Mouse (Mus musculus) adrenal gland, adult 2 months (tissue): ENCODE data around the gene Car4. TPM values are rescaled to one million over a fixed set of nuclear protein-coding genes. Genes with fewer than 3 reads are reported as not detected.

Experiments
- DNase-seq: peaks from one replicate; pipeline ENCODE4 v3.0.0; 2021
- polyA plus RNA-seq: library from polyadenylated mRNA; depleted of rRNA; stranded (reverse); fragments of >200 nt; gene quantifications from 2 replicates; pipeline ENCODE4 v1.2.3, GENCODE M21; 2012
- total RNA-seq, 2 experiments: library from RNA; stranded (reverse); gene quantifications; 2 replicates each; pipeline ENCODE4 v1.2.3; 2021

Car4 gene
- total and polyA plus RNA-seq, 3 experiments: 3.8 to 8.5 (median 5.2) TPM

DNA sequence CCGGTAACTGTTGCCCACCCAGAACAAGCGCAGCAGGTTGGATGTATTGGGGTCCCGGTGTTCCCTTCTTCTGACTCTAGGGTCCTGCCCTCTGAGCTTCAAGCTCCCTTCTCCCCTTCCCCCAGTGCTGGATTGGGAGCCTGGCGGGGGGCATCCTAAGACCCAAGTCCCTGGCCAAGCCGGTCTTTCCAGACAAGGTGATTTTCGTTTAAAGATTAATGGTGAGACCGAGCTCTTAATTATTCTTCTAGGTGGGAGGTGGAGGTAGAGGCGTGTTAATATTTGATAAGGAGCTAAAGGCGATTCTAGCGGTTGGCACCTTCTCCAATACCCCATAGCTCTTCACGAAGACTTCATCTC, 665 bp downstream of the Car4 start:
- DNase-seq: no peak

DNA sequence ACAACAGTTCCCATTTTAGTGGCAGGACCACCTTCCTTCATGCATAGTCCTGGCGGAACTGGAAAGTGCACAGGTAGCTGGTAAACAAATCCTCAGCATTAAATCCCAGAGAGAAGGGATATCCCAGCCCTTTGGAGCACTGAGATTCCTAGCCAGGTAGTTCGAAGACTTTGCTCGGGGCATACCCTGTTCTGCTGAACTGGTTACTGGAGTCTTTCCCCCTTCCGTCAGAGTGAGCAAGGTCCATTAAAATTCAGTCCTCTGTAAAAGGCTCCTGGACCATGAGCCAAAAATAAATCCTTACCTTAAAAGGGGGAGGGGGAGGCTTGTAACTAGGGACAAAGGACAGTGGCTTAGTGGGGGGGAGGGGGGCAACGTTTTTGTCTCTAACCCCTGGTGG, 1.6 kb downstream of the Car4 start:
- DNase-seq: no peak

DNA sequence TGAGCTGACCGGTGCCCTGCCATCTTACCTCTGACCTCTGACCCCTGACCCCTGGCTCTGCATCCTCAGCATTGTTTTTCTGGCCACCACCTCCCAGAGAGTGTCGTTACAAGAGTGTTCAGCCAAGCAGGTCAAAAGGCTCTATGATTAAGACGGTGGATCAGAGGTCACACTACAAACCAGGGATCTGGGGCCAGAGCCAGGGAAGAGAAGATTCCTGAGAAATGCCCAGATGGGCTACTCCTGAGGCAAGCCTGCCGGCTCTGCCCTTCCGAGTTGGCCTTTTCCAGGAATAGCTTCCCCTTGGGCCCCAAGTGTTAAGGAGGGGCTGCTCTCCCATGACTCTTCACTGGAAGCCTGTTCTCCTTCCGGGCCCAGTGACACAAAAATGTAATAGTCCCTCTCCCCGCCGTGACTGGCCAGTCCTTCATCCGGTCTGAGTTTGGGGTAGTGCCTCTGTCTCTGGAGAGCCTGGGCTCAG, 2.2 kb downstream of the Car4 start:
- DNase-seq: peak; percentile 41

DNA sequence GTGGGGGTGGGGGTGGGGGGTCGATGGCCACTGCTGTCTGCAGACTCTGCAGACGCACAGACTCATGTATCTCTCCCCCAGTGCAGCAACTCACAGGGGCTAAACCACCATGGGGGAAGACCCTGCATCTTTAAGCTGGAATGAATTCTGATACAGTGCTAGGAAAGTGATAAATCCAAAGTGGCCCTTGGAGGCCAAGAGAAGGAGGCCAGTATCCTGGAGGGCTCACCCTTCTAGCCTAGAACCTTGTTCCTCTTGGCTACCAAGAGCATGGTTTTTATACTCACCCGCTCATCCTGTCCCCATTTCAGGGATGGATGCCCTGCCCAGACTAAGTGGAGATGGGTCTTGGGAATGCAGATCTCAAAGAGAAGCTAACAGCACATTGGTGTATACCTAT, 2.7 kb downstream of the Car4 start:
- no peak for DNase-seq

DNA sequence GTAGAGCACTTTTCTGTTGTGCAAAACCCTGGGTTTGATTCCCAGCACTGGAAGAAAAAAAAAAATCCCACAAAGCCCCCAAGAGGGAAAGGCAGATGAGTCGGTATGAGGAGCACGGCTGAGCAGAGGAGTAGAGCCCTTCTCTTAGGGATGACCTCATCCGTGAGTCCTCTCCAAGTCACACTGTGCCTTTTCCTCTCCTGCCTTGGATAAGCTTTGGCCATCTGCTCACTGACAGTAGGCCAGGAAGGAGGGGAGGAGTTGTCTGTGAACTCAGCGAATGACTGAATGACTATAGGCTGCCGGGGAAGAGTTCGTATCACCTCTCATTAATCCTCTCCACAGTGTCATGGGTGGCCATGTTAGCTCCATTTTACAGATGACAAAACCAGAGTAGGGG, 3.2 kb downstream of the Car4 start:
- no peak for DNase-seq

DNA sequence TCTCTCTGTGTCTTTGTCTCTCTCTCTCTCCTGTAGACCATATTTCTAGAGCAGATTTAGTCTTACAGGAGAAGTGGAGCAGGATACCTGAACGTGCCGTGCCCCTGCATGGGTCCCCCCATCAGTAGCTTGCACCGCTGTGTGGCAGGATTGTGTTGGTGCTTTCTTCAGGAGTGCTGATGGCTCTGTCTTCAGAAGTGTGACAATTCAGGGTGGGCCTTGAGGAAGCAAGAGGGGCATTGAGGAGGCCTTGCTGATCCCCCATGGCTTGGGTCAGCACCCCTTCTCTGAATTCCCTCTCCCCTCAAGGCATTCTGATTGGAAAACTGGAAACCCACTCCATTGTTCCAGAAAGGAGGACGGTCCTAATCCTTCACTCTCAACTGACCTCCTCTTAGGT, 4.0 kb downstream of the Car4 start:
- no peak for DNase-seq

DNA sequence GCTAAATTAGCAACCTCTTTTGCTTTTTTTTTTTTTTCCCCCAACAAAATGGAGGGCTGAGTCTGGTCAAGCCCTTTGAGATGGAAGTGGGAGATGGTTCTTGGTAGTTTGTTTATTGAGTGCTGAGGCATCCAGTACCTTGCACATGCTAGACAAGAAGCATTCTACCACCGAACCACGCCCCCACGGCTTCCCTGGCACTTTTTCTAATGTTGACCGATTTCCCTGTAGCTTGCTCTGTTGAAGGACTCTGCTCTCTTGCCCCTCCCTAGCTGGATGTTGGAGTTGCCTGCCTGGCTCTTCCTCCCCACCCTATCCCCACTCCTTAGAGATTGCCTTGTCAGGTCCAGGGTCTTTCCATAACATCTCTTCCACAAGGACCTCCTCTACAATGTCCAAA, 5.0 kb downstream of the Car4 start:
- no peak for DNase-seq

DNA sequence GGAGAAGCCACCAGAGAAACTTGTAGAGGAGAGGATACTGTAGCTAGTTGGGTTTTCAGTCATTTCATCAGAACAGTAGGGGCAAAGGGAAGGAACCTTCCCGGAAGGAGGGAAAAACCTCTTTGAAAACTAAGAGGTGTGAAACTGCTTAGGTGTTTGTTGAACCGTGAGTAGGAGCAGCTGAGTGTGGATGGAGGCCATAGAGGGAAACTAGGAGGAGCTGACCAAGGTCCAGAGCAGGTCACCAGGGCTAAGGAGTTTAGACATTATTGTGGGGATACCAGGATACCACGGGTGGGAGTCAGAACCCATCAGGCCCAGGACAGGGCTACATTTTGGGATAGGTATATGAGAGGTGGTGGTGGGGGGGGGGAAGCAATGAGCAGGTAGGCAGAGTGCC, 6.0 kb downstream of the Car4 start:
- DNase-seq: no peak

DNA sequence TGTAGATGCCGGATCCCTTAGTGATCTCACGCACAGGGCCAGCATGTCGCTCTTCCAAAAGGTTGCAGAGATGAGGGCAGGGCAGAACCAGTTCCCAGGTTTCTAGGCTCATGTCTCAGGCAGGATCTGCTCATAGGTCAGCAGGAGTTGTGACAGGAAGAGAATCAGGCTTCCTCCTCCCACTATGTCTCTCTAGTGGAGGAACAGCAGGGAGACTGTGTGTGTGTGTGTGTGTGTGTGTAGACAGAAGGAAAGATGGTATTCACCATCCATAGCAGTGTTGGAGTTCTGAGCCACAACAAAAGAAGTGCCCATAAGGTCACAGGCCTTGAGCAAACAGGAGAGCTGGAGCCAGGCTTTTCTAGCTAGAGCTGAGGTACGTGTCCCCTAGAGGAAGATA, 9.1 kb downstream of the Car4 start:
- no peak for DNase-seq

DNA sequence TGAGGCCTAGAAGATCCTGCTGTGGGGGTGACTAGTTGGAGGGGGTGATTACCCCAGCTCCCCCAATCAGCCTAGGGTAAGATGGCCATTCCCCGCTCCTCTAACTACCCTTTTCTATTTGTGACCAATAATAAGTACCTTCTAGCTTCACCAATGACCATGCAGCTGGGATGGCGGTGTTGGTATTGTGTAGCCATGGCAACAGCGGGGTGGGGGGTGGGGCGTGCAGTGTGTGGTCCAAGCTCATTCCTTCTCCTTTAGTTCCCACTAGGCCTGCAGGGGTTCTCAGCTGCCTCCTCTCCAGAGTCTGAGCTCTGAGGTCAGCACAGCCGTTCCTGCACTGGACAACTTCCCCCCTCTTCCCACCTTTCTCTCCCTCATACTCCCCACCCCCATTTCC, 9.5 kb downstream of the Car4 start:
- no peak for DNase-seq

DNA sequence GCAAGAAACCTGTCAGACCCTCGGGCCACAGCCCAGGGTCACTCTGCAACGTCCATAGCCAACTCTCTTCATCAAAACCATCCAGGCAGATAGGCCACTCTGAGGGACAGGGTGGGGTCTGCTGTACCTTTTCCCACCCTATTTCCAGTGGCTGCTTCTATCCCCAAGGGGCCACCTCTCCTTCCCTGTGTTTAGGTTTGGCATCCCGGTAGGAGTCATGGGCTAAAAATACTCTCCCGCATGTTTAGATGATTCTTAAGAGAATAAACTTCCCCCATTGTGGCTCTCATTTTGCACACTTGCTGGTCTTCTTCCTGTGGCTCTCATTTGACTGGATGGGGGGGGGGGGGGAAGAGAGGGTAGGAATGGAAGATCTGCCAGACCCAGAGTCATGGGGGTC, 10.7 kb downstream of the Car4 start:
- no peak for DNase-seq

DNA sequence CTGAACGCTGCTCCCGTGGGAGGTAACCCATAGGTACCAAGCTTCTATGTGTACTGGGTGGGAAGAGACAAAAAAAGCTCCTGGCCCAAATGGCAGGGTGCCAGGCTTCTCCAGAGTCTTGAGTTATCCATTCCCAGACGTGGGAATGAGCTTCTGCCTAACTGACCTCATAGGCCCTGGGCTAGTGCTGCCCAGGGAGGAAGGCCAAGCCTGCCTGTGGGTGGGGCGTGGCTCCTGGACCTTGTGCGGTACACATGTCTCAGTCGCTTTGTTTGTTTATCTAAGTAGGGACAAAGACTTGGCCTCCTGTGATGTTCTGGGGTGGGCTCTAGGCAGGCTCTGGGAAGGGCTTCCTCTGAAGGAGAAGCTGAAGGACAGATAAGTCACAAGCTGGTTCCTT, 11.2 kb downstream of the Car4 start:
- no peak for DNase-seq

DNA sequence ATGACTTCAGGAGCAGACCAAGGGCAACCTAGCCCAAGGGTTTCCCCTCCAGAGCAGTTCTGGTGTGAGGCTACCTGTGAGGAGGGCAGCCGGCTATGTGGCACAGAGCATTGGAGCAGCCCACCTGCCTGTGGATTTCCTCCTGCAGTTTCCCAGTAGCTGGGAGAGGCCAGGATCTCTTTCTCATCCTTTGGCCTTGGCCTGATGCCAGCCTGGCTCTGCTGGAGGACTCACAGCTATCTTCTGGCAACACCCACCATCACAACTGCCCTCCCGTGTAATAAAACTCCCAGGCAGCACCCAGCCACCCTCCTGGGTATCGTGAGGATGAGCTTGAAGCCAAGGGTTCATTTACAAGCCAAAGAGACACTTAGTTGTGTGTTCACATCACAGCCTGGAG, 14.5 kb downstream of the Car4 start:
- DNase-seq: peak; percentile 84

DNA sequence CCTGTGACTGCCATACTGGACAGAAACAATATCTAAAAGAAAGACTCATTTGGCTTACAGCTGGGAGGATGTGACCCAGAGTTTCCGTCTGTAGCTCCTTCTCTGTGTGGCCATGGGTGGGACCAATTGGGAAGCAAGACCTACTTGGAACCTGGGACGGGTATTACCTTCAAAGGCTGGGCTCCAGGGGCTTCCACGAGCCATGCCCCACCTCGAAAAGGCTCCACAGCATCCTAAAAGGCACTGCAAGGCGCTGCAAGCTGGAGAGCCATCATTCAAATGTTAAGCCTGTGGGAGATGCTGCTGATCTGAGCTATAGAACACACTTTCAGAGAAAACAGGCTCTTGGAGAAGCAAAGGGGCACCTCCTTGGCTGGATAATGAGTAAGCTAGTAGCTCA, 16.1 kb downstream of the Car4 start:
- no peak for DNase-seq

DNA sequence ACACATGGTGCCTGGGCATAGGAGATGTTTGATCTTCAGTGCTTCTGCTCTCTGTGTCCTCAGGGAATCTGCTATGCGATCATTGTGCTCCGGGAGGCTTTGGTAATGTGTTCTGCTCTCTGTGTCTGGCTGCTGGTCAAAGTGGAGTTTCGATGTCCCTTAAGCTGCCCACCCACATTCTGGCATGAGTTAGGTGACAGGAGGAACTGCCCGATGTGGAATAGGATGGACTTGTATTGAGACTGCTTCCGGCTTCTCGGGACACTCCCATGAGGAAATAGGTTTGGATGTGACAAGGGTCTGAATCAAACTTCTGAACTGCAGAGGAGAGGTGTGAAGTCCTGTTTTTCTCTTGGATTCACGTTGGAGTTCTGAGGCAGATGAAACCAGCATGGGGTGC, 17.0 kb downstream of the Car4 start:
- DNase-seq: no peak

DNA sequence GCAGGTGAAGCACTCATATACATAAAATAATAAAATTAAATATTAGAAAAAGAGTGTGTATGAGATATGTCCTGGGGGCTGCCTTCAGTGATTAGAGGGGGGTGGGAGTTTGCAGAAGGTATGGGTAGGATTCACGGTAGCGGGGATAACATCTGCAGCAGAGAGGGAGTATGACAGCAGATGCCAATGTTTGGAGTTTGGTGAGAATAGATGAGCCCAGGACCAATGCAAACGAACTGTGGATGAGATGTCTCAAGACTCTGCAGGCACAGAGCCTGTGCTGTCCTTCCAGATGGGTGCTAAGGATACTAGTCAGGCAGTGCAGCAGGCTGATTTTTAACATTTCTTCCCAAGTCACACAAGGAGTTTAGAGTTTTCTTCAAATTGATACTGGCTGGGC, 19.1 kb downstream of the Car4 start:
- DNase-seq: no peak

DNA sequence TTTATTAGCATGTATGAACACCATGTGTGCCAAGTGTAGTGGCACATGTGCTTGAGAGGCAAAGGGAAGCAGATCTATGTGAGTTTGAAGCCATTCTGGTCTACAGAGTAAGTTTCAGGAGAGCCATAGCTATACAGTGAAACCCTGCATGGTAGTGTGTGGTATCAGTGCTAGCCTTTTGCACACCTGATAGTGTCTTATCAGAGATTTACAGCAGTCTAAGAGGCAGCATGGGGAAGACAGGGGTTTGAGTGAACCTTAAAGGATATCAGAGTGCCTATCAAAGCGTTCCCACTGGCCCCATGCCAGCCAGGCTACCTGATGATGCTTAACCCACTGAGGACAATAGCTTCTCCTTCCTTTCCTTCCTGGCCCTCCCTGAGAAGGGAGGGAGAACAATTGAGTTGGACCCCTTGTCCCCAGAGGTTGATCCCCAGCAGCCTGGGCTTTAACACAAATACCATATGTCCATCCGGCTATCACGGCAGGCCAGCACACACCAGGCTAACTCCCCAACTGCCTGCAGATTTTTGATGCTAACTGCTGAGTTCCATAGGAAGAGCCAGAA, 19.9 kb downstream of the Car4 start:
- no peak for DNase-seq

DNA sequence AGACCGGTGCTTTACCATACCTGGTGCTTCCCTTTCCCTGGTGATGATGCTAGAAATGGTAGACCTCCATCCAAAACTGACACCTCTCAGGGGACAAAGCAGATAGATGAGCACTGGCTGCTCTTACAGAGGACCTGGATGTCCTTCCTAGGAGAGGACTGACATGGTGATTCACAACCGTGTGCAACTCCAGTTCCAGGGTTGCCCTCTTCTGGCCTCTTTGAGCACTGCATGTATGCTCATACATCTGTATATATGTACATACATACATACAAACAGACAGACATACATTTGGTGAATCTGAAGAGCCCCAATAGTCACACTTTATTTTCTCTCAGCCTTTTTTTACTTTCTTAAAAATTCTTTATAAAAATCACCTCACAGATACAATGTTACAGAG, 20.5 kb downstream of the Car4 start:
- peak; percentile 26 for DNase-seq

DNA sequence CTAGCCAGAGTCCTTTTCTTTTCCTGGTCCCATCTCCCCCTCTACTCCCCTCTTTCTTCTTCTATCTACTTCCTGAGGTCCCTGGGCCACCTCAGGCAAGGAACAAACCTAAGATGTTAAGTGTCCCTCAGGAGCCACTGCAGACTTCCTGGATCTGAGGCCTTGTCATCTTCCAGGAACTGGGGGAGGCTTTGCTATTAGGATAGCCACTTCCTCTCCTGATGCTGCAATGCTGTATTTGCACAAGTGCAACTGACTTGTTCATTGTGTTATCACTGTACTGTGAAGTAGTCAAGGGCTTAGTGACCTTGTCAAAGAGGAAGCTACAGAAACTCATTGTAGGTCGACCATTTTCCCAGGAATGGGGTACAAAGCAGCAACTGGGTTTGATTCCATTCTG, 21.8 kb downstream of the Car4 start:
- DNase-seq: no peak

DNA sequence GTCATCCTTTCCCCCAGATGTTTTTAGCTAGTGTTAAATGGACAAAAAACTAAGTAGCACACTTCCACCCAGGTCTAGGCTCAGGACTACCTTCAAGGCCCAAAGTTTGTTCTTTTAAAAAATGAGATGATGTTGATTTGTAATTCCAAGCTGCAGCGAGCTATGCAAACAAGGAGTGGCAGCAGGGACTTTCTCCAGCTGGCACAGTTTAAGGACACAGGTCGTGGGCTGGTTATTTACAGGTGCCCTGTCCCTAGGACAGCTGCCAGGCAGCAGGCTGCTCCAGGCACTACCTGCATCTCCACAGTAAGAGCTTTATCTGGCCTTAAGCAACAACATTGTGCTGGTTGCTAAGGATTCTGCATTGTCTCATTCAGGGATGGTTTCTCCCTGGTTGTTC, 23.1 kb downstream of the Car4 start:
- DNase-seq: no peak

DNA sequence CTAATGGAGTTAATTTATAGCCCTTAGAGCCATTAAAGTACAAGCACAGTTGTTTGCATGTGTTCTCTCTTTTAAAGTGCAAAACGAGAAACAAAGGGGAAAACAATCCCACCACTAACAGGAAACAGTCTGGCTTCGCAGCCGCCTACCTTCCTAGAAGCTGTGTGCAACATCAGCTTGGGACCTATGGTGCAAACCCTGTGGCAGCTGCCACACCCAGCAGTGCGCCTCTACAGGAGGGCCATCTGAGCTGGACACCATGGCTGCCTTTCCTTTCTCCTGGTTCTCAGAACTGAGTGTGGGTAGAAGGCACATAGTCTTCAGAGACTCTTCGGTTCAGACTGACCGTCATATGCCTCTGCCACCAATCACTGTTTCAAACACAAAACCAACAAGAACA, 27.8 kb downstream of the Car4 start:
- no peak for DNase-seq

DNA sequence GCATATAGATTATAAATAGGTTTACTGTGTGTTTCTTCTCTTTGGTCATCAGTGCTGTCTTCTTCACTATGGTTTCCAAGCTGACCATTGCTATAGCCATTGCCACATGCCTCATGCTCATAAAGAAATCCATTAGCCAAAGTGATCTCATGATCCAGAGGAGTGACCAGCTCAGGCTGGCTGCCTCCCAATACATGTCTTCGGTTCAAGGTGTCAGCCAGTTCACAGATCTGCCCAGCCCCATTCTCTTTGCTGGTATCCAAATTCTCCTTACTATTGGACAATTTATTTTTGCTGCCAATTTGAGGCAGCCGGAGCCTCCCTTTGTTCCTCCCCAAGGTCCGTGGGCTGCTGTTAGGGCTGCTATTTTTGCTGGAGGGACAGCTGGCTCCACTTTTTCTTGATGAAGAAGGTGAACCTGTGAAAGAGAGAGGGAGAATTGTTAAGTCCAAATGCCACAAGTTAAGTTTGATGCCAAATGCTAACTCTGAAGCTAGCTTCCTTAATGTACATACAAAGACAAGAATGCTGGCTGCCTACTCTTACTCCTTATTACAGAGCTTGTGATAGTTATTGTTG, 30.8 kb downstream of the Car4 start:
- DNase-seq: no peak

DNA sequence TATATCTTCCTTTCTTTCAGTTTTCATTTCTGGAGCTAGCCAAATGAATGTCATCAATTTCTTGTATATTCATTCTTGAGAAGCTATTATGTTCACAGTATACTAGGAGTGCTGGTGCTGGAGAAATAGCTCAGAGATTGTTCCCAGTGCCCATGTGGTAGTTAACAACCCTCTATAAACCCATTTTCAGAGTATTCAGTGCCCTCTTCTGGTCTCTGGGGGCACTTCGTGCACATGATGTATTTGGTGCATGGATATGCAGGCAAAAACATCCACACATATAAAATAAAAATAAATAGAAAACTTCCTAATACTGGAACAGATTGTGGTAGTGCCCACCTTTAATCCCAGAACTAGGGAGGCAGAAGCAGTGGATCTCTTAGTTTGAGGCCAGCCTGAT, 35.4 kb downstream of the Car4 start:
- DNase-seq: no peak

DNA sequence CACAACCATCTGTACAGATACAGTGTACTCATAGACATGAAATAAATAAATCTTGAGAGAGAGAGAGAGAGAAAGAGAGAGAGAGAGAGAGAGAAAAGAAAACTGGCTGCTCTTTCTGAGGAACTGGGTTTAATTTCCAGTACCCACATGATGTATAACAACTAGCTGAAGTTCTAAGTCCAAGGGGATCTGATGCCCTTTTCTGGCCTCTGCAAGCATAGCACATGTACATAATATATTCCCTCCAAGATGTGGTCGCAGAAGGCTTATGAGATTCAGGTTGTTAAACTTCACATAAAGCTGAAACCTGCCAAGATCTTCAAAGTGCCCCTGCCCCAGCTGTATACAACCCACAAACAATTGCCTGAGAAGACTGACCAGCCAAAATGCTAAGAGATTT, 37.7 kb downstream of the Car4 start:
- DNase-seq: no peak

DNA sequence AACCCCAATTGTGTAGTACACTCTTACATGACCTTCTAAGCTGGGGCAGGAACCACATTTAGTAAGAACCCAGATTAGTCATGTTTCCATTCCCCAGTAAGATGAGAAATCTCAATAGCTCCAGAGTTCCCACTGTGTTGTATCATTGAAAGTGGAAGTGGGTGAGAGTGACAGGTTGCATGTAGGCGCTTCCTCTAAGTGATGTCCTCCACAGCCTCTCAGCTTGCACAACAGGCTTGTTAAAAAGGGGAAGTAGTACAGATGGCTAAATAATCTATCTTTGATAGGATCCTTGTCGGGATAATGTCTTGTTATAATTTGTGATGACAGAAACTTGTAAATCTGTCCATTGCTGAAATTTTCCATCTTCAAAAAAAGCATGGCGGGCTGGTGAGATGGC, 46.0 kb downstream of the Car4 start:
- DNase-seq: peak; percentile 15
